Mouse (Mus musculus) liver (tissue): ENCODE measurements at regions not wholly inside any gene's neighbourhood (a gene's known extent, or its start where the extent isn't known, plus 50 kb on each side); places are given as distances from the start of the nearest gene placed in this dataset.

Experiments used
- DNase-seq: peaks from one replicate; pipeline ENCODE4 v3.0.0-alpha.2; 2020; ENCODE audit warnings: mixed read lengths

GRCm38 (mm10) chr12:54264893-54265835, 61.5 kb upstream of the Egln3 start:
- no peak for DNase-seq

GRCm38 (mm10) chr12:54264418-54264733, 60.7 kb upstream of the Egln3 start:
- DNase-seq, result no peak

- no peak for DNase-seq
Measured at GRCm38 (mm10) chr12:54263733-54264417, 60.2 kb upstream of the Egln3 start.

GRCm38 (mm10) chr12:54262236-54263005, 58.8 kb upstream of the Egln3 start:
- no peak for DNase-seq

- no peak for DNase-seq
Measured at GRCm38 (mm10) chr12:54261426-54261825, 57.8 kb upstream of the Egln3 start.

- no peak for DNase-seq
Measured at GRCm38 (mm10) chr12:54260502-54260901, 56.8 kb upstream of the Egln3 start.

GRCm38 (mm10) chr12:54257776-54258433, 54.2 kb upstream of the Egln3 start:
- no peak for DNase-seq

- no peak for DNase-seq
Measured at GRCm38 (mm10) chr12:54256506-54257128, 53.0 kb upstream of the Egln3 start.
